ENCODE assay signal across 7 mouse cellular contexts in the genomic region with DNA sequence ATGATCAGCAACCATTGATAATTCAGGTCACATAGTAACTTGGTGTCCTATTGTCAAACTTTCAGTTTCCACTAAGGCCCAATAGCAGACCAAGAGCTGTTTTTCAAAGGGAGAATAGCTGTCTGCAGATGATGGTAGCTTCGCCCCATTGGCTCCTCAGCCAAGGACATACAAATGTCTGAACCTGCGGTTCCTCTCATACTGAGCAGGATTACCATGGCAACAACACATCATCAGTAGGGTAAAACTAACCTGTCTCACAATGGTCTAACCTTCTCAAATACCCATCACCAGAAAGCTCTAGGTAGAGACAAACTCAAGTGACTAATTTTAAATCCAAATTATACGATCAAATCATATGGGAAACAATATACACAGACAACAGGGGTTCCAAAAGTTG.
DNase-seq lines count a peak whose midpoint lies in the region; ATAC-seq lines count a peak whose summit lies in the region.

No protein-coding gene starts in this region.

- H3K27me3 ChIP-seq in liver, embryonic 16.5 days (ENCODE audit: control insufficient read depth, insufficient read depth, low read depth, low read length), result no peaks in the 10 kb centered on the region
- H3K27me3 ChIP-seq in hindbrain, embryonic 10.5 days (ENCODE audit: insufficient read depth, poor library complexity, severe bottlenecking), result no peaks in the 10 kb centered on the region

- peak; percentile 98 for ATAC-seq in liver, embryonic 16.5 days (ENCODE audit: low read depth)

- no peak overlapping the region for H3K4me2 ChIP-seq in liver, embryonic 16.5 days (ENCODE audit: low read depth, low read length)

- H3K9me3 ChIP-seq in liver, embryonic 16.5 days (replicated peaks; ENCODE audit: control insufficient read depth, low read length), result no peaks in the 10 kb centered on the region
- no peaks in the 10 kb centered on the region for H3K9me3 ChIP-seq in hindbrain, embryonic 10.5 days

- no peaks in the 10 kb centered on the region for H3K36me3 ChIP-seq in liver, embryonic 16.5 days (ENCODE audit: control insufficient read depth, insufficient read depth)
- no peaks in the 10 kb centered on the region for H3K36me3 ChIP-seq in hindbrain, embryonic 10.5 days

- DNase-seq in T-cell, adult 2 months (ENCODE audit: low spot score), result peak; percentile 76
- DNase-seq in adrenal gland, postnatal 10 days, result peak; percentile 89
- DNase-seq in gastrocnemius, postnatal 10 days, result peak; percentile 68
- DNase-seq in kidney, postnatal 14 days, result peak; percentile 83
- peak; percentile 47 for DNase-seq in right cerebral cortex, postnatal 25 days
- DNase-seq in hindbrain, embryonic 10.5 days (ENCODE audit: low spot score), result no peak

- no peaks in the 10 kb centered on the region for H3K4me1 ChIP-seq in liver, embryonic 16.5 days (ENCODE audit: control insufficient read depth, low read depth, low read length)
- no peaks in the 10 kb centered on the region for H3K4me1 ChIP-seq in hindbrain, embryonic 10.5 days (replicated peaks)

- no peak overlapping the region for H3K27ac ChIP-seq in liver, embryonic 16.5 days (ENCODE audit: low read length)
- H3K27ac ChIP-seq in hindbrain, embryonic 10.5 days, result no peak overlapping the region

- no peak overlapping the region for H3K4me3 ChIP-seq in liver, embryonic 16.5 days (ENCODE audit: low read depth, low read length)
- H3K4me3 ChIP-seq in hindbrain, embryonic 10.5 days, result no peak overlapping the region

- no peak overlapping the region for H3K9ac ChIP-seq in liver, embryonic 16.5 days (ENCODE audit: low read depth, low read length)

- 72% methylated on average over 3 of the region's 3 CpGs for WGBS in liver, embryonic 16.5 days (ENCODE audit: insufficient replicate concordance)
- 87% methylated on average over 3 of the region's 3 CpGs for WGBS in hindbrain, embryonic 10.5 days
